Mouse (Mus musculus): Measurements from ENCODE around the gene Gsc.

DNA sequence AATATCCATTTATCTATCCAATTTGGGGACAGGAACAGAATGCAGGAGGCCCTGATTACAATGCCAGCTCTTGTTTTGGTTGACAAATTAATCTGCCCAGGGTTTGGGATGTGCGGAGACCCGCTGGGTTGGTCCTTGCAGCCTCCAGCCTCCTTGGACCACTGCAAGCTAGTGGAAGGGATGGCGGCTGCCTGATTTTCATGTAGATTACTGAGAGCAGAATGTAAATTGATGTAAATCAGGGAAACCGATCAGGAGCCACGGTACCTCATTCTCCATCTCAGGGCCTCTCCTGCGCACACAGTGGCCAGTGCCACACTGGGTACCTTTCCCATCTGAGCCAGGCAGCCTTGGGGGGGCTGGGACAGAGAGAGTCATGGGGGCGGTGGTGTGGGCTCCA is 34.8 kb upstream of the Gsc start:
- TF ChIP-seq CTCF (IDR thresholded peaks at IDR 0.05; ENCODE audit: low read depth), result no peak
- TF ChIP-seq EP300 (IDR thresholded peaks at IDR 0.05; ENCODE audit: low read depth), result no peak
